Mouse (Mus musculus) lung, postnatal 36 days (tissue): ENCODE data around the gene Kitl.

Source experiments
- DNase-seq: peaks from one replicate; pipeline ENCODE4 v3.0.0; 2022; ENCODE audit warnings: mixed read lengths

Gene Kitl

GRCm38 (mm10) chr10:100030980-100031516 lies 15.6 kb downstream of the Kitl start:
- DNase-seq: peak; percentile 21

GRCm38 (mm10) chr10:100031631-100032030 lies 16.2 kb downstream of the Kitl start:
- DNase-seq: peak; percentile 42

DNA sequence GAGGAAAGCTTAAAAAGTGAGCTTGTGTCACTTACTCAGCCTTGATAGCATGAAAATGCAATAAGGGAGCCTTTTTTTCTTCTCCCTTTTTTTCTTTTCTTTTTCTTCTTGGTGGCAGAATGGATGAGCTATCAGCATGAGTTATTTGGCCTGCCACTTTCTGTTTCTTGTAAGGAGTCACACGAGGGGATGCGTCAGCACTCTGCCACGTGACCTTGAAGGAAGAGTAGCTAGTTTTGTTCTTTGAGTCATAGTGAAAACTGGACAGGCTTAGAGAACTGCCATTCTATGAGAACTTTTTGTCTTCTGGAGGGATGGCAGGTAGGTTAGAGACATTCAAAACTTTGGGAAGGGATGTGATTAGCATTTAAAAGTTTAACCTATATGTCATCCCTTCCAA lies 17.1 kb downstream of the Kitl start:
- peak; percentile 65 for DNase-seq

- DNase-seq: peak; percentile 23
Measured at GRCm38 (mm10) chr10:100036021-100036420, 20.6 kb downstream of the Kitl start.

DNA sequence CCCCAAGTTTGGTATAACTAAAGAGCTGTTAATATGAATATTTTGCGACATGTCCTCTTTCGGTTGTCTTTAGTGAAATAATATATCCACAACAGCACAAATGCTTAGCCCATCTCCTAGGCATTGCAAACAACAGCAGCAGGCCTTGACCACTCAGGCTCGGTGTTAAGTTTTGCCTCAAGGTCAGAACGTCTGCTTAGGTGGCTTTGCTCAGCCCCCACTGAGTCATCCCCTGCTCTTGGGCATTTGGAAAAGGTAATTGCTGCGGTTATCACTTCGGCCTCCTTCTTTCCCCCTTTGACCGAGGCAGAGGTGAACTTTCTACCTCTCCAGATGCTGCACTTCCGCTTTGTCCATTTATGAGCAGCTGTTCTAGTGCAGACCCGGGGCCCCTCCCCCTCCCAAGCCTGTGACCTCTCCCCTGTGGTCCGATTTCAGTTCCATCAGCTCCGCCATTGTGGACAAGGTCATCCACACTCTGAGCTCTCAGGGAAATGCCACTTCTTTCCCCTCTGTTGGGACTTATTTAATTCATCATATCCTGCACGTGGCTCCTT lies 23.0 kb downstream of the Kitl start:
- no peak for DNase-seq

- DNase-seq: no peak
Measured at GRCm38 (mm10) chr10:100038994-100039393, 23.6 kb downstream of the Kitl start.

- no peak for DNase-seq
Measured at GRCm38 (mm10) chr10:100043748-100044147, 28.3 kb downstream of the Kitl start.

- no peak for DNase-seq
Measured at GRCm38 (mm10) chr10:100044153-100044552, 28.7 kb downstream of the Kitl start.

GRCm38 (mm10) chr10:100051146-100051783 lies 35.8 kb downstream of the Kitl start:
- DNase-seq: no peak

DNA sequence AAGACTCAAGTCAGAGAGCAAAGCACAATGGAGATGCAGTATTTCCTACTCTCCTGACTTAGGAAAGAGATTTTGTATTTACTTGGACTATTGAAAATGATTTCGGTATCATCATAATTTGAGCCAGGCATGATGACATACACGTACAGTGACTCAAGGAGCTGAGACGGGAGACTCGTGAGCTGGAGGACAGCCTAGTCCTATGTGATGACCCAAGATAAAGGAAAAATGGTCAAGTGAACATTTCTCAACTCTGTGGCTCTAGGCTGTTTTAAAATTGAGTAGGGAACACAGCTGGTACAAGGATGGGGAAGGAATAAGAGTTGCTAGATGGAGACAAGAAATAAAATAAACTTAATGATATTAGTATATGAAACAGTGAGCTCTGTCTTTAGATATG lies 37.0 kb downstream of the Kitl start:
- no peak for DNase-seq

DNA sequence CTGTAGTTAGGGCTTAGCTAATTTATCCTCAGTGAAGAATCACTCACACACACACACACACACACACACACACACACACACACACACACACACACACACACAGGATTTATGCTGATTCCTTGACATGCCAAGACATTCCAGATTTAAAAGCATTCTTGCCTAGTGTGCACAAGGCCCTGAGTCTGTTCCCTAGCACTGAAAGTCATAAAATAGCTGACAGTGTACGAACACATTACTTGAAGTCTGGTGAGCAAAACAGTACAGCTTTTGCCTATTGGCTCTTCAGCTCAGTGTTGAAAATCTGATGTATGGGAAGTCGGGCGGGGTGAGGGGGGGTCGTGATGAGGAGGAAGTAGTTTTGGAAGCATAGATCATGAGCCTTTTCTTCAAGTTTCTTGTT lies 37.5 kb downstream of the Kitl start:
- DNase-seq: no peak

- DNase-seq: peak; percentile 90
Measured at GRCm38 (mm10) chr10:100054006-100054405, 38.6 kb downstream of the Kitl start.

GRCm38 (mm10) chr10:100055082-100055481 lies 39.7 kb downstream of the Kitl start:
- DNase-seq: no peak

DNA sequence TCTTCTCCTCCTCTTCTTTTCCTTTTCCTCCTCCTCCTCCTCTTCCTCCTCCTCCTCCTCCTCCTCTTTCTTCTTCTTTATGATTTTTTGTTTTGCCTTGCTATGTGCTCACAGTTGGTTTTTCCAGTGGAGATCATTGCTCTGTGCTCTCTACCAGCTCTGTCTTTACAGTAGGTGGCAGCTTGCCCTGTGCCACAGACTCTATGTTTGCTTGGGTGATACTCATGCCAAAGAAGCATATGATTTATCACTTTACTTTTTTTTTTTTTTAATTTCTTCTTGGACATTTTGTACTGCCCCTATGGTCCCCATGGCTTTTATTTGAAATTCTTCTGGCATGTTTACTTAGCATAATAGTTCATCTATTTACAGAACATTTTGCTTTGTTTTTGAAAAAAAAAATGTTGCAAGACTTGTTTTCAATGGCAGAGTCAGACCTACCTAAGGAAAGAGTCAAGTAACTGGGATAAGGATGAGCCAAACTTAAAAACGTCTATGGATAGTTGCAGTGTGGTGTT lies 41.7 kb downstream of the Kitl start:
- peak; percentile 39 for DNase-seq

GRCm38 (mm10) chr10:100059356-100059755 lies 43.9 kb downstream of the Kitl start:
- DNase-seq: peak; percentile 38

- peak; percentile 45 for DNase-seq
Measured at GRCm38 (mm10) chr10:100065529-100066301, 50.3 kb downstream of the Kitl start.

- no peak for DNase-seq
Measured at GRCm38 (mm10) chr10:100066374-100066773, 50.9 kb downstream of the Kitl start.

DNA sequence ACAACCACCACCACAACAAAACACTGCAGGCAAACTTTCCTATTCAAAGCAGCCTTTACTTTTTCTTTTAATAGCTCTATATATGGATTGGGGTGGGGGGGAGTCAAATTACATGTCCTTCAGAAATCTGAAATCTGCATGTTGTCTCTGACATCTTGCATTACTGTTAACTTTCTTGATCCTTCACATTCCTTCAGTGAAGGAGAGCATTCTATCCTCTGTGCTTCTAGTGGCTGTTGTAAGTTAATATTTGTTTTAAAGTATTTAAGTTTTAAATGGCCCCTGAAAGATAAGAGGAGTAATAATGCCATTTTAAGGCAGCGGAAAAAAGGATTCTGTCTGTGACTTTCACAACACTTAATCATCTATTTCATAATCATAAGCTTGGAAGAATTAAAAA lies 57.2 kb downstream of the Kitl start:
- no peak for DNase-seq

- DNase-seq: no peak
Measured at GRCm38 (mm10) chr10:100073092-100073491, 57.7 kb downstream of the Kitl start.

DNA sequence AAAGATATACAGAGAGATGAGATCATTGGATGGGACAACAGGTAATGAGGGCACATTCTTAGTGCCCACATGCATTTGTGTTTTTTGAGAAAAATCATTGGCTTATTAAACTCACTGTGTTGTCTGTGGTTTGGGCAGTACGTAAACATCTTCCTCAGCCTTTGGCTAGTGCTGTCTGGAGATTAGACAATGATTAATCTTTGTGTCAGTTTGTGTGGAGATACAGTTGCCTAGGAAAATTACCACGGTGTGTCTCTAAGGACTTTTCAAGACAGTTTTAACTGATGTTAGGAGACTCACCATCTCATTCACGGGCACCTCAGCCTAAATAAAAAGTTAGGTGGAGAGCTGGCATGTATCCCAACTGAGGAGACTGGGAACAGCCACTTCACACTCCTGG lies 85.7 kb downstream of the Kitl start:
- no peak for DNase-seq

GRCm38 (mm10) chr10:100111209-100111608 lies 95.8 kb downstream of the Kitl start:
- no peak for DNase-seq

DNA sequence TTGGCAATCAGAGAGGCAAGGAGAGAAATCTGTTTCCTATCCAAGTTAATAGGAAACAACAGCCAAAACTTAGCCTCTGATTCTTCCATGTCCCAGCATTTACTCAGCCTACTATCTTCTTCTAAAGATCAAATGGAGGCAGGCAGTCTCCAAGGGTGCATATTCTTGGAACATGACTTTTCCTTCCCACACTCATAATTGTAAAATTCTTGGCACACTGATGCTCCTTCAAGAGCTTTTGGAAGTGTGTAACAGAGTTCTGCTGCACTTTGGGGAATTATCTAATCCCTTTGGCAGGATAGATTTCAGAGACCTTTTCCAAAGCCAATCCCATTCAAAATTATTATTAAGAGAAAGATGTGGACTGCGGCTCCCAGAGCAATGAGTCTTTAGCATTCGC lies 100.1 kb downstream of the Kitl start:
- no peak for DNase-seq

- no peak for DNase-seq
Measured at GRCm38 (mm10) chr10:100124452-100124851, 109.0 kb downstream of the Kitl start.
